Mouse (Mus musculus): Measurements from ENCODE around the gene 4932414N04Rik.

DNA sequence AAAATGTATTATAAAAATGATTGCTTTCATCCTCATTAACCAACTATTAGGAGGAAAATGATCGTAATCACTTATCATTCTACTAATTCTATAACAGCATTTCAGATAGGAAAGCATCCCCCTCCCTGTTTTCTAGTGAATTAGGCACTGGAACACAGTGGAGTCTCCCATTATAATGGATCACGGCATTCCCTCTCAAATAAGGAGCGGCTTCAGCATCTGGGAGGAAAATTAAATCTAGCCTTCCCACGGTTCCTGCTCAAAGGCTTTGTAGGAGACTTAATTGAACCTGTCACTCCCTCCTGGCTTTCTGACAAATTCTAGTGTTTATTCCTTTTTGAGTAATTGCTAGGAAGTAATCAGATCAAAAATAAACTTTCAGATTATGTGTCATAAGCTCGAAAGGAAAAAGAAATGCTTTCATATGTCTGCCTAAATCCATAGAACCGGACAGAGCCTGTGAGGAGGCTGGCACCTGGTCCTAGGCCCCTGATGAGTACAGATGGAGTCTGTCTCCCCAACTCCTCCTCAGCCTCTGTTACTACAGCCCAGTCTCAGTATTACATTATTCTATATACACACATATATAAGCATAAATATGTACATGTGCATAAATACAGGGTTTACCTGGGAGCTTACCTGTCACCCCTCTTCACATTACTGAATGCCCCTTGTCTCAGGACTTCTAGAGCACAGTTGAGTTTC is 111.1 kb downstream of the 4932414N04Rik start:
- TF ChIP-seq CTCF (IDR thresholded peaks at IDR 0.05; ENCODE audit: borderline replicate concordance, control insufficient read depth, extremely low read depth, insufficient read depth, low read length, poor library complexity) (no peak), POLR2A (IDR thresholded peaks at IDR 0.05; ENCODE audit: control insufficient read depth, extremely low read depth, insufficient read depth, low read length, poor library complexity) (no peak)
